Mouse (Mus musculus) forebrain, postnatal 0 days (tissue): ENCODE measurements around the gene Ubox5. TPM values are rescaled to one million over a fixed set of nuclear protein-coding genes. Genes with fewer than 3 reads are reported as not detected.

Experiments used
- ATAC-seq: fragments of 200-750 bp; cut with Nextera tagmentation; 2 replicates; pipeline ENCODE4 v1.8.0; 2017; ENCODE audit warnings: mild to moderate bottlenecking, moderate library complexity
- DNase-seq: peaks from one replicate; pipeline ENCODE4 v3.0.0-alpha.2; 2015
- H3K27ac ChIP-seq: fragments of 300-500 bp; sonication (generic); 2 replicates; pipeline ENCODE4 v1.5.1; 2014; ENCODE audit warnings: low read depth, mild to moderate bottlenecking, antibody characterized with exemption, low read length, moderate library complexity, mixed read lengths
- H3K27me3 ChIP-seq: fragments of 300-500 bp; sonication (generic); 2 replicates; pipeline ENCODE4 v1.6.1; 2014; ENCODE audit warnings: mild to moderate bottlenecking, low read length, mixed read lengths; ENCODE audit not compliant: insufficient read depth
- H3K36me3 ChIP-seq: fragments of 300-500 bp; sonication (generic); 2 replicates; pipeline ENCODE4 v1.6.1; 2014; ENCODE audit warnings: mild to moderate bottlenecking, moderate library complexity; ENCODE audit not compliant: insufficient read depth
- H3K4me1 ChIP-seq: fragments of 300-500 bp; sonication (generic); 2 replicates; pipeline ENCODE4 v1.6.1; 2014; ENCODE audit warnings: antibody characterized with exemption; ENCODE audit not compliant: insufficient read depth
- H3K4me2 ChIP-seq: fragments of 300-500 bp; sonication (generic); 2 replicates; pipeline ENCODE4 v1.6.1; 2014; ENCODE audit warnings: low read depth, mild to moderate bottlenecking, moderate library complexity
- H3K4me3 ChIP-seq: fragments of 300-500 bp; sonication (generic); 2 replicates; pipeline ENCODE4 v1.5.1; 2014; ENCODE audit warnings: low read depth, low read length, mixed read lengths
- H3K9ac ChIP-seq: fragments of 300-500 bp; sonication (generic); 2 replicates; pipeline ENCODE4 v1.6.1; 2014; ENCODE audit warnings: mild to moderate bottlenecking
- H3K9me3 ChIP-seq: fragments of 300-500 bp; sonication (generic); 2 replicates; pipeline ENCODE4 v1.6.1; 2016; ENCODE audit warnings: low read length
- CTCF ChIP-seq: sonication (generic); IDR thresholded peaks from 2 replicates; pipeline ENCODE4 v1.5.1; 2016; ENCODE audit warnings: antibody characterized with exemption, control low read depth, low read depth
- WGBS: fragments of 180-500 bp; shearing (Covaris S2); extraction: QIAGEN DNeasy Blood & Tissue Kit; methylation state at CpG from one replicate; pipeline ENCODE4 v1.1.7; 2014; 5-methylcytosine and 5-hydroxymethylcytosine counted together
- polyA plus RNA-seq: library from polyadenylated mRNA; unstranded; fragments of >200 nt; fragmentation: Nextera tagmentation; extraction: Ambion mirVana; gene quantifications from 2 replicates; pipeline ENCODE4 v1.2.1, GENCODE M21; 2015
- total RNA-seq: library from RNA; depleted of rRNA; stranded (reverse); fragments of >200 nt; gene quantifications from 2 replicates; pipeline ENCODE4 v1.2.3, GENCODE M21; 2014

Gene Ubox5
- total and polyA plus RNA-seq, 2 experiments from 2014 or later = 6.6 to 7.3 TPM

- WGBS = 53% methylated on average over 4 of the region's 4 CpGs
- no peak overlapping the region for H3K4me3 ChIP-seq
- H3K4me1 ChIP-seq = no peaks in the 10 kb centered on the region
- TF ChIP-seq CTCF = no peak
- no peak overlapping the region for H3K4me2 ChIP-seq
- H3K9me3 ChIP-seq = no peaks in the 10 kb centered on the region
- H3K9ac ChIP-seq = no peak overlapping the region
- H3K27me3 ChIP-seq = no peaks in the 10 kb centered on the region
- DNase-seq = no peak
- peaks cover 20% of the 10 kb centered on the region for H3K36me3 ChIP-seq
- no peak overlapping the region for H3K27ac ChIP-seq
- no peak for ATAC-seq
Measured at GRCm38 (mm10) chr2:130589157-130589556, 40.7 kb downstream of the Ubox5 start.

GRCm38 (mm10) chr2:130588373-130588772, 41.5 kb downstream of the Ubox5 start:
- Histone ChIP-seq H3K27ac (no peak overlapping the region), H3K4me2 (no peak overlapping the region), H3K27me3 (no peaks in the 10 kb centered on the region), H3K36me3 (peaks cover 20% of the 10 kb centered on the region), H3K9ac (no peak overlapping the region), H3K4me1 (no peaks in the 10 kb centered on the region), H3K4me3 (no peak overlapping the region), H3K9me3 (no peaks in the 10 kb centered on the region)
- TF ChIP-seq CTCF = no peak
- no peak for DNase-seq
- WGBS = 87% methylated on average over 2 of the region's 2 CpGs
- ATAC-seq = no peak

GRCm38 (mm10) chr2:130586016-130586415, 43.8 kb downstream of the Ubox5 start:
- Histone ChIP-seq H3K9me3 (no peaks in the 10 kb centered on the region), H3K4me2 (no peak overlapping the region), H3K36me3 (peaks cover 13% of the 10 kb centered on the region), H3K9ac (no peak overlapping the region), H3K4me3 (no peak overlapping the region), H3K27ac (no peak overlapping the region), H3K27me3 (peaks cover 16% of the 10 kb centered on the region), H3K4me1 (no peaks in the 10 kb centered on the region)
- TF ChIP-seq CTCF = no peak
- DNase-seq (no peak), ATAC-seq (no peak)
- WGBS = 91% methylated on average over 6 of the region's 6 CpGs

DNA sequence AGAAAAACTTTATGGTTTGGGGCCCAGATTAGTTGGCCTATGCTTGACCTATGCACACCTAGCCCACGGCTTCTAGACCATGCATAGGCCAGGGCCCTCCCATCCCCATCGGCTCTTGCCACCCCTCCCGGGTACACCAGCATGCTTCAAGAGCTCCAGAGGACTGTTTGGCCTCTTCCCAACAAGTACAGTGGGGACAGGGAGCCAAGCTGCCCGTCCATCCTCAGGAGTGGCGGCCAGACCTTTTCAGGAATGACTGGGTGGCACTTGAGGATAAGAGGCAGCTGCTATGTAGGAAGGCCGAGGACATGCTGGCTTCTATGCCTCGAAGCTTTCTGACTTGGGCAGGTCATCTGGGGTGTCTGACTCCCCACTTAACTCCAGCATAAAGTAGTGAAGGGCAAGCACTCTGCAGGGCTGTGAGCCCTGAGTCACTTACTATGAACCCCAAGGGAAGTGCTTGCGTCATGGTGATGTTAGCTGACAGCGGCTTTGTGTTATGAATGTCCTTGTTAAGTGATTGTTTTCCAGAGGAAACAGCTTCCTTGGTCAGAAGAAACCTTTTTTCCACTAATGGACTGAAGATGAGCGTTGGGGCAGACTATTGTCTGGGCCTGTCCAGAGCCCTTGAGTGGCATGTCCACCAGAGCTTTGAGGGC, 45.8 kb downstream of the Ubox5 start:
- Histone ChIP-seq H3K36me3 (no peaks in the 10 kb centered on the region), H3K4me3 (no peak overlapping the region), H3K4me1 (no peaks in the 10 kb centered on the region), H3K27me3 (peaks cover 35% of the 10 kb centered on the region), H3K9ac (no peak overlapping the region), H3K4me2 (no peak overlapping the region), H3K9me3 (no peaks in the 10 kb centered on the region), H3K27ac (no peak overlapping the region)
- DNase-seq = no peak
- no peak for TF ChIP-seq CTCF
- no peak for ATAC-seq
- WGBS = 77% methylated on average over 10 of the region's 10 CpGs

DNA sequence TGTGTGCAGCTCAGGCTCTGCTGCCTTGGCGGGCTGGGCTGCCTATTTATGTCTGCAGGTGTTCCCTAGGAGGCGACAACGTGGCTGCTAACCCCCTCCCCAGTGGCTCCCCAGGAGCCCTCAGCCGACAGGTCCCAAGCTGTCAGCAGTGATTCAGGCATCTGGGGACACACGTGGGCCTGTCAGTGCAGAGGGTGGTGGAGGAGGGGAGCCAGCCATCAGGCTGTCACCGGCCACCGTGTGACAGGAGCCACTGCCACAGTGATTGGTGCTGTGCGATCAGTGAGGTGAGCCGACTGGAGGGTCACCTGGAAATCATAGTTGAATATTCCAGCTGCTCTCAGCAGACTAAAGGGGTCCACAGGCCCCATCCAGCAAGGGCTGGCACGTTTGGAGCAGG, 47.3 kb downstream of the Ubox5 start, which contains the start of gene Avp:
TSS of gene Avp (minus strand) at position 3 of the 400 bp plus-strand sequence.
- no peak within 1 kb of the TSS for H3K4me2 ChIP-seq
- no peak for DNase-seq
- no peak within 1 kb of the TSS for H3K27ac ChIP-seq
- H3K36me3 ChIP-seq = no peaks in the 10 kb centered on the region
- TF ChIP-seq CTCF = no peak
- H3K4me1 ChIP-seq = no peaks in the 10 kb centered on the region
- no peaks in the 10 kb centered on the region for H3K9me3 ChIP-seq
- no peak within 1 kb of the TSS for H3K4me3 ChIP-seq
- peaks cover 49% of the 10 kb centered on the region for H3K27me3 ChIP-seq
- ATAC-seq = no peak
- WGBS = 33% methylated on average over 10 of the region's 10 CpGs
- no peak within 1 kb of the TSS for H3K9ac ChIP-seq

DNA sequence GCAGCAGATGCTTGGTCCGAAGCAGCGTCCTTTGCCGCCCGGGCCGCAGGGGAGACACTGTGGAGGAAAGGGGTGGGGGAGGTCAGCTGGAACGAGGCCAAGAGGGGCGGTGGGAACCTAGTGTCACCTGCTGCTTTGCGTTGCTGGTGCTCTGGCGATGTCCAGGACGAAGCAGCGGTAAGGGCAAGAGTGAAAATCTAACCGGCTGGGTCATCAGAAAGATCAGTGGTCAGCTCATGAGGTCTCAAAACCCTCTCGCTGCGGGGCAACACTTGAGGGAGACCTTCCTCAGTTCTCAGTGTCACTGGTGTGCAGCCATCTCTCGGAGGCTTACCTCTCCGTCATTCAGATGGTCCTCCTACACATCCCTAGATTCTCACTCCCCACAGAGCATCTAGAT, 48.6 kb downstream of the Ubox5 start:
- ATAC-seq (no peak), DNase-seq (no peak)
- no peaks in the 10 kb centered on the region for H3K9me3 ChIP-seq
- H3K27me3 ChIP-seq = peaks cover 56% of the 10 kb centered on the region
- peak overlapping the region; percentile 13 for H3K4me3 ChIP-seq
- H3K9ac ChIP-seq = peak overlapping the region; percentile 28; the same call in 1 of the 2 replicates
- no peak overlapping the region for H3K27ac ChIP-seq
- H3K4me2 ChIP-seq = peak overlapping the region; percentile 36
- WGBS = 5% methylated on average over 16 of the region's 16 CpGs
- no peaks in the 10 kb centered on the region for H3K36me3 ChIP-seq
- TF ChIP-seq CTCF = no peak
- no peaks in the 10 kb centered on the region for H3K4me1 ChIP-seq

- Histone ChIP-seq H3K9me3 (no peaks in the 10 kb centered on the region), H3K9ac (no peak overlapping the region), H3K4me3 (no peak overlapping the region), H3K27me3 (peaks cover 63% of the 10 kb centered on the region), H3K4me1 (no peaks in the 10 kb centered on the region), H3K27ac (no peak overlapping the region), H3K36me3 (no peaks in the 10 kb centered on the region), H3K4me2 (no peak overlapping the region)
- WGBS = 7% methylated on average over 8 of the region's 8 CpGs
- no peak for DNase-seq
- no peak for TF ChIP-seq CTCF
- ATAC-seq = no peak
Measured at GRCm38 (mm10) chr2:130579791-130580190, 50.0 kb downstream of the Ubox5 start.
